23 mouse cellular contexts compared by ENCODE assay signal in genomic region chr11:88299345-88299744, GRCm38 (mm10). TPM values are rescaled to one million over a fixed set of nuclear protein-coding genes. Genes with fewer than 3 reads are reported as not detected.
DNase-seq lines count a peak whose midpoint lies in the region; ATAC-seq and TF ChIP-seq lines count a peak whose summit lies in the region.
"Had no signal": no experiment of that assay in that cellular context is flagged by ENCODE, and none has a peak within 500 bp of the region (broad histone marks: within the 10 kb centered on the region; RNA-seq: fewer than 3 reads in every experiment).

No protein-coding gene starts in this region.

- H3K4me3 ChIP-seq in forebrain, embryonic 14.5 days (ENCODE audit: low read depth, low read length), result no peak overlapping the region
- H3K4me3 ChIP-seq in forebrain, embryonic 11.5 days (ENCODE audit: low read depth, low read length), result no peak overlapping the region
- no peak overlapping the region for H3K4me3 ChIP-seq in midbrain, embryonic 10.5 days
- no peak overlapping the region for H3K4me3 ChIP-seq in midbrain, embryonic 16.5 days (ENCODE audit: low read depth, low read length)
- H3K4me3 ChIP-seq in thymus, adult 2 months (ENCODE audit: control insufficient read depth, insufficient read depth, low read length), result no peak overlapping the region
- H3K4me3 ChIP-seq: embryonic facial prominence, embryonic 12.5 days; forebrain, embryonic 15.5 days; heart, embryonic 13.5 days had no signal

- no peak for ATAC-seq in forebrain, embryonic 14.5 days
- no peak for ATAC-seq in forebrain, embryonic 11.5 days (replicated peaks; ENCODE audit: low FRiP score)
- no peak for ATAC-seq in midbrain, embryonic 16.5 days
- ATAC-seq: CD4-positive, CD25-positive, alpha-beta regulatory T cell, adult 4 months; forebrain, embryonic 15.5 days; hindbrain, embryonic 16.5 days had no signal

- H3K9ac ChIP-seq in forebrain, embryonic 14.5 days (ENCODE audit: low read length), result no peak overlapping the region
- no peak overlapping the region for H3K9ac ChIP-seq in forebrain, embryonic 11.5 days (ENCODE audit: low read length)
- no peak overlapping the region for H3K9ac ChIP-seq in midbrain, embryonic 16.5 days (ENCODE audit: low read depth, low read length)
- H3K9ac ChIP-seq: embryonic facial prominence, embryonic 12.5 days; forebrain, embryonic 15.5 days; heart, embryonic 13.5 days had no signal

- DNase-seq in cerebellum, adult 9-10 months, result peak; percentile 32
- DNase-seq in cerebellum, postnatal 25 days, result no peak
- DNase-seq in forebrain, embryonic 14.5 days (ENCODE audit: low spot score), result peak; percentile 44
- no peak for DNase-seq in forebrain, embryonic 11.5 days (ENCODE audit: low spot score)
- no peak for DNase-seq in midbrain, embryonic 10.5 days (ENCODE audit: low spot score)
- DNase-seq in thymus, adult 2 months, result no peak
- DNase-seq: adrenal gland, adult 8-10 months; adrenal gland, postnatal 36 days; B cell, adult 2 months; gastrocnemius, postnatal 36 days; heart, adult 11 months; heart, postnatal 36 days; kidney, adult 11 months; kidney, adult 9 months had no signal

- no peak for TF ChIP-seq POLR2A in thymus, adult 2 months (IDR thresholded peaks at IDR 0.05; ENCODE audit: control insufficient read depth, extremely low read depth, insufficient read depth, low read length, poor library complexity)

- 42% methylated on average over 4 of the region's 4 CpGs for WGBS in forebrain, embryonic 14.5 days
- 76% methylated on average over 4 of the region's 4 CpGs for WGBS in forebrain, embryonic 11.5 days
- 79% methylated on average over 4 of the region's 4 CpGs for WGBS in midbrain, embryonic 10.5 days
- WGBS in midbrain, embryonic 16.5 days, result 45% methylated on average over 4 of the region's 4 CpGs
- WGBS in thymus, adult 2 months, result 72% methylated on average over 4 of the region's 4 CpGs

- no peaks in the 10 kb centered on the region for H3K9me3 ChIP-seq in forebrain, embryonic 14.5 days (replicated peaks; ENCODE audit: control insufficient read depth, low read length)
- no peaks in the 10 kb centered on the region for H3K9me3 ChIP-seq in forebrain, embryonic 11.5 days (ENCODE audit: control insufficient read depth, low read length)
- no peaks in the 10 kb centered on the region for H3K9me3 ChIP-seq in midbrain, embryonic 10.5 days (replicated peaks)
- no peaks in the 10 kb centered on the region for H3K9me3 ChIP-seq in midbrain, embryonic 16.5 days (replicated peaks; ENCODE audit: control insufficient read depth, low read length, poor library complexity, severe bottlenecking)
- H3K9me3 ChIP-seq: embryonic facial prominence, embryonic 12.5 days; forebrain, embryonic 15.5 days; G1E; heart, embryonic 13.5 days had no signal

- H3K36me3 ChIP-seq in forebrain, embryonic 14.5 days (ENCODE audit: control insufficient read depth, insufficient read depth, low read length), result no peaks in the 10 kb centered on the region
- no peaks in the 10 kb centered on the region for H3K36me3 ChIP-seq in forebrain, embryonic 11.5 days (ENCODE audit: control insufficient read depth, insufficient read depth, low read length)
- H3K36me3 ChIP-seq in midbrain, embryonic 10.5 days, result no peaks in the 10 kb centered on the region
- H3K36me3 ChIP-seq in midbrain, embryonic 16.5 days (ENCODE audit: control insufficient read depth, insufficient read depth, low read length), result no peaks in the 10 kb centered on the region
- H3K36me3 ChIP-seq in thymus, adult 2 months (ENCODE audit: control insufficient read depth, insufficient read depth, low read length), result no peaks in the 10 kb centered on the region
- H3K36me3 ChIP-seq: embryonic facial prominence, embryonic 12.5 days; forebrain, embryonic 15.5 days; G1E; heart, embryonic 13.5 days had no signal

- 0 out of 2 replicates have a peak, but pooled peaks cover 2% of the 10 kb centered on the region for H3K4me1 ChIP-seq in forebrain, embryonic 14.5 days (ENCODE audit: control insufficient read depth, insufficient read depth, low read length)
- H3K4me1 ChIP-seq in forebrain, embryonic 11.5 days (replicated peaks; ENCODE audit: control insufficient read depth, insufficient read depth, low read length), result peaks cover under 1% of the 10 kb centered on the region; the same call in 1 of the 2 replicates
- peaks cover 60% of the 10 kb centered on the region for H3K4me1 ChIP-seq in midbrain, embryonic 10.5 days
- H3K4me1 ChIP-seq in midbrain, embryonic 16.5 days (ENCODE audit: control insufficient read depth, insufficient read depth, low read length), result peaks cover 8% of the 10 kb centered on the region
- H3K4me1 ChIP-seq in thymus, adult 2 months (replicated peaks; ENCODE audit: control insufficient read depth, insufficient read depth, low read length), result no peaks in the 10 kb centered on the region; the same call in 1 of the 2 replicates
- H3K4me1 ChIP-seq: embryonic facial prominence, embryonic 12.5 days had no signal

- H3K27me3 ChIP-seq in forebrain, embryonic 14.5 days (replicated peaks; ENCODE audit: control insufficient read depth, insufficient read depth, low read length), result no peaks in the 10 kb centered on the region
- no peaks in the 10 kb centered on the region for H3K27me3 ChIP-seq in forebrain, embryonic 11.5 days (ENCODE audit: control insufficient read depth, insufficient read depth, low read length)
- peaks cover 16% of the 10 kb centered on the region for H3K27me3 ChIP-seq in midbrain, embryonic 10.5 days (ENCODE audit: low read depth, poor library complexity, severe bottlenecking)
- no peaks in the 10 kb centered on the region for H3K27me3 ChIP-seq in midbrain, embryonic 16.5 days (ENCODE audit: control insufficient read depth, insufficient read depth, low read depth, low read length)
- H3K27me3 ChIP-seq in thymus, adult 2 months (ENCODE audit: control insufficient read depth, insufficient read depth, low read length), result peaks cover 4% of the 10 kb centered on the region; the same call in 1 of the 2 replicates
- H3K27me3 ChIP-seq: embryonic facial prominence, embryonic 12.5 days; forebrain, embryonic 15.5 days had no signal

- H3K27ac ChIP-seq in forebrain, embryonic 14.5 days (ENCODE audit: low read depth, low read length), result no peak overlapping the region
- H3K27ac ChIP-seq in forebrain, embryonic 11.5 days (ENCODE audit: low read depth, low read length), result no peak overlapping the region
- peak overlapping the region; percentile 78 for H3K27ac ChIP-seq in midbrain, embryonic 10.5 days (replicated peaks)
- H3K27ac ChIP-seq in midbrain, embryonic 16.5 days (ENCODE audit: low read length), result no peak overlapping the region
- no peak overlapping the region for H3K27ac ChIP-seq in thymus, adult 2 months (ENCODE audit: control insufficient read depth, insufficient read depth, low read length)
- H3K27ac ChIP-seq: embryonic facial prominence, embryonic 12.5 days; forebrain, embryonic 15.5 days; heart, embryonic 13.5 days had no signal

- TF ChIP-seq CTCF in thymus, adult 2 months (IDR thresholded peaks at IDR 0.05; ENCODE audit: borderline replicate concordance, control insufficient read depth, extremely low read depth, insufficient read depth, low read length, poor library complexity), result no peak

- H3K4me2 ChIP-seq in forebrain, embryonic 14.5 days (ENCODE audit: low read length), result no peak overlapping the region
- no peak overlapping the region for H3K4me2 ChIP-seq in forebrain, embryonic 11.5 days (ENCODE audit: low read depth, low read length, severe bottlenecking)
- H3K4me2 ChIP-seq in midbrain, embryonic 16.5 days (ENCODE audit: low read length), result no peak overlapping the region
- H3K4me2 ChIP-seq: embryonic facial prominence, embryonic 12.5 days; forebrain, embryonic 15.5 days; heart, embryonic 13.5 days had no signal

RNA-seq across cellular contexts. Expression of gene Ccdc182, which starts 5.5 kb away (rescaled TPM):
- 0.24 TPM in 1 of 2 replicates, not detected in the other for polyA plus RNA-seq in forebrain, embryonic 14.5 days (2014; fragmentation: Nextera tagmentation; extraction: Ambion mirVana)
- polyA plus RNA-seq in forebrain, embryonic 11.5 days (2014; fragmentation: Nextera tagmentation; extraction: Ambion mirVana), result 0.23 and 0.94 TPM in 2 replicates
- polyA plus RNA-seq in midbrain, embryonic 10.5 days (2016; fragmentation: Nextera tagmentation; extraction: Ambion mirVana), result 4.7 and 6.0 TPM in 2 replicates
- polyA plus RNA-seq in midbrain, embryonic 16.5 days (2015; fragmentation: Nextera tagmentation; extraction: Ambion mirVana), result 0.17 TPM in 1 of 2 replicates, not detected in the other
- not detected in 2 replicates for polyA plus RNA-seq in thymus, adult 2 months (2012; rRNA removed)
- polyA plus RNA-seq: CD4-positive, CD25-positive, alpha-beta regulatory T cell, adult 4 months; G1E; heart, embryonic 13.5 days; heart, postnatal 0 days; intestine, embryonic 14.5 days had no signal

Comparison
In these comparisons a context has a peak if more than half of its experiments do, and no peak if none do; other contexts are left out.
1. DNase-seq: peak in cerebellum, adult 9-10 months (single experiment) and forebrain, embryonic 14.5 days (single experiment); none in cerebellum, postnatal 25 days (0 of 2), forebrain, embryonic 11.5 days (single experiment), midbrain, embryonic 10.5 days (single experiment) and thymus, adult 2 months (single experiment).